Mouse (Mus musculus): ENCODE measurements around the gene Cxcl9. TPM values are rescaled to one million over a fixed set of nuclear protein-coding genes. Genes with fewer than 3 reads are reported as not detected.
A peak's percentile ranks its signal among the peaks of the same experiment; 100 is the strongest.

Gene Cxcl9
- total and polyA plus RNA-seq, 3 experiments, result not detected

- H3K4me3 ChIP-seq (ENCODE audit: control insufficient read depth in 1 of 2, insufficient read depth in 1 of 2, low read depth in 2 of 2, low read length in 2 of 2), result no peak overlapping the region
- TF ChIP-seq SMC3 (IDR thresholded peaks at IDR 0.05; ENCODE audit: low read depth, low read length), result no peak
- no peak for TF ChIP-seq MEF2A (IDR thresholded peaks at IDR 0.05; ENCODE audit: extremely low read depth, insufficient replicate concordance, low read depth, low read length, poor library complexity, severe bottlenecking)
- no peak for TF ChIP-seq TAL1 (IDR thresholded peaks at IDR 0.05; ENCODE audit: low read length)
- TF ChIP-seq UBTF (IDR thresholded peaks at IDR 0.05; ENCODE audit: borderline replicate concordance, insufficient read depth, low read depth, low read length), result no peak
- no peak for TF ChIP-seq JUND (IDR thresholded peaks at IDR 0.05; ENCODE audit: low read depth, low read length)
- no peak for TF ChIP-seq CTCF (IDR thresholded peaks at IDR 0.05 in 2 of 3, conservative IDR thresholded peaks at IDR 0.05 in 1 of 3; ENCODE audit: control insufficient read depth in 1 of 3, insufficient read depth in 1 of 3, low read depth in 2 of 3, low read length in 3 of 3, poor library complexity in 1 of 3, severe bottlenecking in 1 of 3)
- no peak for TF ChIP-seq CHD1 (IDR thresholded peaks at IDR 0.05; ENCODE audit: low read depth, low read length)
- no peak for TF ChIP-seq MAZ (IDR thresholded peaks at IDR 0.05; ENCODE audit: low read depth, low read length)
- TF ChIP-seq TBP (IDR thresholded peaks at IDR 0.05; ENCODE audit: low read depth, low read length), result no peak
- no peak for TF ChIP-seq USF1 (IDR thresholded peaks at IDR 0.05; ENCODE audit: low read depth, low read length)
- TF ChIP-seq RAD21 (IDR thresholded peaks at IDR 0.05; ENCODE audit: low read depth, low read length), result no peak
- TF ChIP-seq MAX (IDR thresholded peaks at IDR 0.05; ENCODE audit: low read length), result no peak
- TF ChIP-seq E2F4 (IDR thresholded peaks at IDR 0.05; ENCODE audit: borderline replicate concordance, low read depth, low read length), result no peak
- no peak for TF ChIP-seq TCF12 (IDR thresholded peaks at IDR 0.05; ENCODE audit: low read depth, low read length)
- TF ChIP-seq USF2 (IDR thresholded peaks at IDR 0.05; ENCODE audit: borderline replicate concordance in 1 of 2, insufficient read depth in 1 of 2, low read depth in 1 of 2, low read length in 2 of 2), result no peak
- no peak for TF ChIP-seq MXI1 (IDR thresholded peaks at IDR 0.05; ENCODE audit: low read depth, low read length)
- no peaks in the 10 kb centered on the region for H3K4me1 ChIP-seq (ENCODE audit: control insufficient read depth in 1 of 2, insufficient read depth in 2 of 2, low read length in 2 of 2)
- no peak for DNase-seq (ENCODE audit: low read depth, low spot score)
- no peak overlapping the region for H3K9ac ChIP-seq (ENCODE audit: control insufficient read depth, low read depth, low read length, poor library complexity, severe bottlenecking)
- no peaks in the 10 kb centered on the region for H3K79me2 ChIP-seq (ENCODE audit: control insufficient read depth, insufficient read depth, low read length, poor library complexity)
- H3K9me3 ChIP-seq (replicated peaks; ENCODE audit: insufficient read depth, low read length), result no peaks in the 10 kb centered on the region
- no peak overlapping the region for H3K27ac ChIP-seq (ENCODE audit: control insufficient read depth, low read depth, low read length)
- H3K36me3 ChIP-seq (ENCODE audit: control insufficient read depth in 1 of 2, insufficient read depth in 2 of 2, low read length in 2 of 2), result peaks cover 3 to 32% of the 10 kb centered on the region in 2 experiments; a peak in 3 of 4 replicates
- no peaks in the 10 kb centered on the region for H3K27me3 ChIP-seq (ENCODE audit: control insufficient read depth in 1 of 2, insufficient read depth in 2 of 2, low read length in 2 of 2)
Observed at GRCm38 (mm10) chr5:92294525-92294924, 33.4 kb downstream of the Cxcl9 start.

GRCm38 (mm10) chr5:92291652-92292414 is 36.0 kb downstream of the Cxcl9 start:
- Histone ChIP-seq H3K9me3 (replicated peaks; ENCODE audit: insufficient read depth, low read length) (no peaks in the 10 kb centered on the region), H3K9ac (ENCODE audit: control insufficient read depth, low read depth, low read length, poor library complexity, severe bottlenecking) (no peak overlapping the region), H3K4me1 (ENCODE audit: control insufficient read depth in 1 of 2, insufficient read depth in 2 of 2, low read length in 2 of 2) (no peaks in the 10 kb centered on the region), H3K36me3 (ENCODE audit: control insufficient read depth in 1 of 2, insufficient read depth in 2 of 2, low read length in 2 of 2) (peaks cover 3 to 28% of the 10 kb centered on the region in 2 experiments; a peak in 3 of 4 replicates), H3K27me3 (ENCODE audit: control insufficient read depth in 1 of 2, insufficient read depth in 2 of 2, low read length in 2 of 2) (no peaks in the 10 kb centered on the region), H3K27ac (ENCODE audit: control insufficient read depth, low read depth, low read length) (no peak overlapping the region), H3K79me2 (ENCODE audit: control insufficient read depth, insufficient read depth, low read length, poor library complexity) (no peaks in the 10 kb centered on the region), H3K4me3 (ENCODE audit: control insufficient read depth in 1 of 2, insufficient read depth in 1 of 2, low read depth in 2 of 2, low read length in 2 of 2) (no peak overlapping the region)
- peak; percentile 24 for DNase-seq (ENCODE audit: low read depth, low spot score)
- TF ChIP-seq POLR2A (IDR thresholded peaks at IDR 0.05; ENCODE audit: control insufficient read depth in 1 of 2, insufficient read depth in 1 of 2, low read depth in 1 of 2, low read length in 2 of 2, poor library complexity in 1 of 2) (no peak), TAL1 (IDR thresholded peaks at IDR 0.05; ENCODE audit: low read length) (no peak), KAT2A (conservative IDR thresholded peaks at IDR 0.05; ENCODE audit: low read depth, low read length) (no peak), EP300 (IDR thresholded peaks at IDR 0.05; ENCODE audit: low read depth in 1 of 2, low read length in 2 of 2) (peak; percentile 16 to 46; a peak in 1 of 4 replicates), JUND (IDR thresholded peaks at IDR 0.05; ENCODE audit: low read depth, low read length) (no peak), NRF1 (IDR thresholded peaks at IDR 0.05; ENCODE audit: insufficient read depth, low read depth, low read length, poor library complexity, severe bottlenecking) (no peak), MEF2A (IDR thresholded peaks at IDR 0.05; ENCODE audit: extremely low read depth, insufficient replicate concordance, low read depth, low read length, poor library complexity, severe bottlenecking) (no peak), MAX (IDR thresholded peaks at IDR 0.05; ENCODE audit: low read length) (no peak), RCOR1 (IDR thresholded peaks at IDR 0.05; ENCODE audit: low read depth, low read length) (peak; percentile 65), ZNF384 (IDR thresholded peaks at IDR 0.05; ENCODE audit: low read depth, low read length) (no peak), GATA1 (IDR thresholded peaks at IDR 0.05; ENCODE audit: low read depth, low read length) (peak; percentile 61), RAD21 (IDR thresholded peaks at IDR 0.05; ENCODE audit: low read depth, low read length) (no peak), TCF12 (IDR thresholded peaks at IDR 0.05; ENCODE audit: low read depth, low read length) (peak; percentile 39; the same call in 1 of the 2 replicates), MAFK (IDR thresholded peaks at IDR 0.05; ENCODE audit: borderline replicate concordance, low read depth, low read length) (no peak), NELFE (IDR thresholded peaks at IDR 0.05; ENCODE audit: low read depth, low read length) (no peak), TBP (IDR thresholded peaks at IDR 0.05; ENCODE audit: low read depth, low read length) (no peak), ETS1 (IDR thresholded peaks at IDR 0.05; ENCODE audit: low read depth, low read length) (no peak)

Measured in MEL (cell line).